Mouse (Mus musculus) hindbrain, postnatal 0 days (tissue): Measurements from ENCODE around the gene Foxo4. TPM values are rescaled to one million over a fixed set of nuclear protein-coding genes. Genes with fewer than 3 reads are reported as not detected.

ENCODE experiments used
- ATAC-seq: fragments of 200-750 bp; cut with Nextera tagmentation; 2 replicates; pipeline ENCODE4 v1.8.0; 2017; ENCODE audit warnings: mild to moderate bottlenecking, moderate TSS enrichment, moderate library complexity
- DNase-seq: peaks from one replicate; pipeline ENCODE4 v3.0.0-alpha.2; 2015; ENCODE audit warnings: low spot score
- H3K27ac ChIP-seq: fragments of 300-500 bp; sonication (generic); 2 replicates; pipeline ENCODE4 v1.5.1; 2014; ENCODE audit warnings: mild to moderate bottlenecking
- H3K27me3 ChIP-seq: fragments of 300-500 bp; sonication (generic); 2 replicates; pipeline ENCODE4 v1.6.1; 2014; ENCODE audit warnings: low read length, mixed read lengths; ENCODE audit not compliant: insufficient read depth
- H3K36me3 ChIP-seq: fragments of 300-500 bp; sonication (generic); 2 replicates; pipeline ENCODE4 v1.6.1; 2014; ENCODE audit warnings: low read length, mixed read lengths; ENCODE audit not compliant: insufficient read depth
- H3K4me1 ChIP-seq: fragments of 300-500 bp; sonication (generic); 2 replicates; pipeline ENCODE4 v1.6.1; 2014; ENCODE audit warnings: antibody characterized with exemption, low read length, mixed read lengths; ENCODE audit not compliant: insufficient read depth
- H3K4me2 ChIP-seq: fragments of 300-500 bp; sonication (generic); 2 replicates; pipeline ENCODE4 v1.6.1; 2014; ENCODE audit warnings: low read depth, mild to moderate bottlenecking, low read length, moderate library complexity, mixed read lengths
- H3K4me3 ChIP-seq: fragments of 300-500 bp; sonication (generic); 2 replicates; pipeline ENCODE4 v1.5.1; 2014; ENCODE audit warnings: low read length
- H3K9ac ChIP-seq: fragments of 300-500 bp; sonication (generic); replicated peaks from 2 replicates; pipeline ENCODE4 v1.6.1; 2014; ENCODE audit warnings: mild to moderate bottlenecking, low read length, moderate library complexity, mixed read lengths
- H3K9me3 ChIP-seq: fragments of 300-500 bp; sonication (generic); 2 replicates; pipeline ENCODE4 v1.6.1; 2016; ENCODE audit warnings: low read length, mixed read lengths
- CTCF ChIP-seq: IDR thresholded peaks from 2 replicates; pipeline ENCODE4 v1.5.1; 2016; ENCODE audit warnings: antibody characterized with exemption, control low read depth, low read depth
- WGBS: fragments of 180-500 bp; shearing (Covaris S2); extraction: QIAGEN DNeasy Blood & Tissue Kit; methylation state at CpG from one replicate; pipeline ENCODE4 v1.1.7; 2014; 5-methylcytosine and 5-hydroxymethylcytosine counted together
- polyA plus RNA-seq: library from polyadenylated mRNA; unstranded; fragments of >200 nt; fragmentation: Nextera tagmentation; extraction: Ambion mirVana; gene quantifications from 2 replicates; pipeline ENCODE4 v1.2.1, GENCODE M21; 2015
- total RNA-seq: library from RNA; depleted of rRNA; stranded (reverse); fragments of >200 nt; gene quantifications from 2 replicates; pipeline ENCODE4 v1.2.3, GENCODE M21; 2014; rRNA removed

Foxo4 gene
- 16.9 and 21.4 TPM in 2 replicates for total RNA-seq
- 0.63 and 0.93 TPM in 2 replicates for polyA plus RNA-seq

- Histone ChIP-seq H3K4me2 (peak within 1 kb of the TSS; percentile 68), H3K4me3 (peak within 1 kb of the TSS; percentile 48), H3K36me3 (no peaks in the 10 kb centered on the region), H3K9ac (peak within 1 kb of the TSS; percentile 40), H3K27me3 (no peaks in the 10 kb centered on the region), H3K27ac (no peak within 1 kb of the TSS), H3K9me3 (no peaks in the 10 kb centered on the region), H3K4me1 (no peaks in the 10 kb centered on the region)
- ATAC-seq (peak; percentile 93), DNase-seq (peak; percentile 93)
- 33% methylated on average over 47 of the region's 47 CpGs for WGBS
- TF ChIP-seq CTCF: no peak
These were observed at the start of gene Foxo4 for GRCm38 (mm10) chrX:101253952-101254729. Foxo4 (plus strand) TSS chrX:101254528.

- Histone ChIP-seq H3K4me3 (peak within 1 kb of the TSS; percentile 53), H3K4me2 (peak within 1 kb of the TSS; percentile 58), H3K36me3 (no peaks in the 10 kb centered on the region), H3K9ac (peak within 1 kb of the TSS; percentile 40), H3K4me1 (no peaks in the 10 kb centered on the region), H3K27me3 (no peaks in the 10 kb centered on the region), H3K27ac (peak within 1 kb of the TSS; percentile 72), H3K9me3 (no peaks in the 10 kb centered on the region)
- 28% methylated on average over 55 of the region's 55 CpGs for WGBS
- no peak for TF ChIP-seq CTCF
- ATAC-seq: peak; percentile 99
- DNase-seq: peak; percentile 93
These were observed 32.2 kb upstream of the Foxo4 start, which contains the start of gene Snx12 for GRCm38 (mm10) chrX:101221834-101222795. Snx12 (minus strand) TSS chrX:101222563.

GRCm38 (mm10) chrX:101222796-101223162 lies 31.5 kb upstream of the Foxo4 start:
- WGBS: 37% methylated on average over 7 of the region's 7 CpGs
- Histone ChIP-seq H3K4me1 (no peaks in the 10 kb centered on the region), H3K36me3 (no peaks in the 10 kb centered on the region), H3K9me3 (no peaks in the 10 kb centered on the region), H3K4me2 (peak overlapping the region; percentile 49), H3K27ac (0 out of 2 replicates have a peak overlapping the region, but pooled peaks have one; percentile 20), H3K9ac (no peak overlapping the region), H3K27me3 (no peaks in the 10 kb centered on the region), H3K4me3 (peak overlapping the region; percentile 53)
- DNase-seq (no peak), ATAC-seq (no peak)
- no peak for TF ChIP-seq CTCF

- no peak overlapping the region for H3K4me3 ChIP-seq
- no peaks in the 10 kb centered on the region for H3K36me3 ChIP-seq
- no peaks in the 10 kb centered on the region for H3K4me1 ChIP-seq
- H3K9ac ChIP-seq: no peak overlapping the region
- H3K27me3 ChIP-seq: no peaks in the 10 kb centered on the region
- H3K9me3 ChIP-seq: no peaks in the 10 kb centered on the region
- H3K4me2 ChIP-seq: no peak overlapping the region
- no peak for TF ChIP-seq CTCF
- H3K27ac ChIP-seq: no peak overlapping the region
- 33% methylated on average over 1 of the region's 1 CpGs for WGBS
- DNase-seq (no peak), ATAC-seq (no peak)
These were observed 9.3 kb upstream of the Foxo4 start for GRCm38 (mm10) chrX:101245011-101245410.

- H3K36me3 ChIP-seq: no peaks in the 10 kb centered on the region
- peak; percentile 27 for ATAC-seq
- H3K4me2 ChIP-seq: peak overlapping the region; percentile 68
- H3K27ac ChIP-seq: no peak overlapping the region
- H3K4me1 ChIP-seq: no peaks in the 10 kb centered on the region
- peak overlapping the region; percentile 40 for H3K9ac ChIP-seq
- H3K4me3 ChIP-seq: peak overlapping the region; percentile 48
- H3K27me3 ChIP-seq: no peaks in the 10 kb centered on the region
- WGBS: 32% methylated on average over 26 of the region's 26 CpGs
- DNase-seq: no peak
- no peak for TF ChIP-seq CTCF
- no peaks in the 10 kb centered on the region for H3K9me3 ChIP-seq
These were observed 412 bp downstream of the Foxo4 start for GRCm38 (mm10) chrX:101254740-101255139.

- H3K9ac ChIP-seq: no peak overlapping the region
- H3K27me3 ChIP-seq: no peaks in the 10 kb centered on the region
- H3K9me3 ChIP-seq: no peaks in the 10 kb centered on the region
- no peak for ATAC-seq
- H3K4me2 ChIP-seq: no peak overlapping the region
- 85% methylated on average over 13 of the region's 13 CpGs for WGBS
- no peak; the same call in 1 of the 2 replicates for TF ChIP-seq CTCF
- H3K4me3 ChIP-seq: no peak overlapping the region
- H3K4me1 ChIP-seq: no peaks in the 10 kb centered on the region
- H3K27ac ChIP-seq: no peak overlapping the region
- DNase-seq: peak; percentile 3
- H3K36me3 ChIP-seq: no peaks in the 10 kb centered on the region
These were observed 2.3 kb downstream of the Foxo4 start for GRCm38 (mm10) chrX:101256603-101257002.
